Mouse (Mus musculus): ENCODE data around the gene Ctu2.

Ctu2 gene

GRCm38 (mm10) chr8:122475580-122476320, at the start of gene Ctu2, which contains the start of gene Rnf166:
Gene Ctu2, plus strand, starts transcription at chr8:122476143.
Gene Rnf166, minus strand, starts transcription at chr8:122476064.
- DNase-seq (ENCODE audit: low read depth, low spot score), result peak; percentile 96

DNA sequence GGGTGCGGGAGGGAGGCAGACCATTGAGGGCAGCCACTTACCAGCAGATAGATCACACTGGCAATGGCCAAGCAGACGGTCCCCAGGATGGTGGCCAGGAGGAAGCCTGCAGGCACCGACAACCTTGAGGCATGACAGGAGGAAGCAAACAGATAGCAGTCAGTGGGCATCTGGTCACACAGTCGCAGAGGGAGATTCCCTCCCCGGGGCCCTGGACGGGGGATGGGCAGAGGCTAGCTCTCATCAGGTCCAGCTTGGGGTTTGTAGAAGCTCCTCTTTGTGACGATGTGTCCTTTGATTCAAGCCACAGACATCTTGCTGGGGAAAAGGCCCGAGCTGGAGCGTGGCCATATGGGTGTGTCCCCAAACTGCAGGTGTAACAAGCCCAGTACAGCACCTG, 49.8 kb upstream of the Ctu2 start:
- no peak for DNase-seq (ENCODE audit: low read depth, low spot score)

DNA sequence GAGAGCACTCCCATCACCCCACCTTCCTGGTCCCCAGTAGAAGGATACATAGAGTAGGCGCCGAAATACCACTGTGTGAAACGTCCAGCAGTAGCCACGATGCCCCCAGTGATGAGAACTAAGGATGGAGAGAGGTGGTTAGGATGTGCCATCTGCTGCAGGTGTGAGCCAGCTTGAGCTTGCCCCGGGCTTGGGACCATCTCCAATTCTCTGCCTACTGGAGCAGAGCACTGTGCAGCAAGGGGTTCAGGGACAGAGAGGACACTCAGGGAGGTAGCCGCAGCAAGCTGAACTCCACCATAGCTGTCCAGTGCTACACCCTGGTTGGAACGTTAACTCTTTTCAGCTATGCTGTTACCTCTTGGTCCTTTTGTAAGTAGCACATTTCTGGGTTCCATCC, 48.3 kb upstream of the Ctu2 start:
- no peak for DNase-seq (ENCODE audit: low read depth, low spot score)

DNA sequence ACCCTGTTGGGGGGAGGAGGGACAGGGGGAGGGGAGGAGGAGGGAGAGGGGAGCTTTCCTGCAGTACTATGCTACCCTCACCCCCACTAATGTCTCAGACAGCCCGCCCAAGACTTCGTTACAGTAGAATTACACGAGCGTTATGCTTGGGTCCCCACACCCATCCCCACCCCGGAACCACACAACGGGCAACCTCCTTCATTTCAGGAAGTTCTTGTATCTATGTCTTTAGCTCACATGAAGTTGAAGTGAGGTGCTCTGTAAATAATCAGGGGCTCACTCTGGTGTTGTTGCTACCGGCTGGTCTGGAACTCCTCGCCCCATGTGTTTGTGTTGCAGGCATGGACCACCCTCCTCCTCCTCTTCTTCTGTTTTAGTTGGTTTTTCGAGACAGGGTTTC, 47.8 kb upstream of the Ctu2 start:
- DNase-seq (ENCODE audit: low read depth, low spot score), result no peak

DNA sequence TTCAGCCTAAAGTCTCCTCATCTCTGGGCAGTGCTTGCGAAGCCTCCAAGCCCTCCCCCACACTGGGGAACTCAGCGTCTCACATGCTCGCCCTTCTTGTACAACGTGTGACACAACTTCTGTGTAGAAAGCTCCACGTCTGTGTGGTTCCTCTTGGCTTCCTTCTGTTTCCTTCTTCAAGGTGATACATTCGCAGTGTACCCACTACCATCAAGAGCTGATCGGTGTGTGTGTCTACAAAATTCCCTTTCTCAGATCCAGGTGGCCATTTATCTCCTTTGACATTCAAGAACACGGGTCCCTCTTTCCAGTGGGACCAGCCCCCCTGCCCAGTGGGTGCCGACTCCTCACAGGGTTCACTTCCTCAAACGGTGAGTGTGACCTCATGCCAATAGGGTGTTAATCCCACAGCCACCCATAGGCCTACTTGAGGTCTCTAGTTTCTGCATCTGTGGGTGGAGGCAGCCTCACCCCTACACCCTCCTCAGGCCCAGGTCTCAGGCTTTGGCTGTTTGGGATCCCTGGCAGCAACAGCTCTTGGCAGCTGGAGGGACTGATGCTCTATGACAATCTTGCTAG, 45.8 kb upstream of the Ctu2 start:
- DNase-seq (ENCODE audit: low read depth, low spot score), result no peak

DNA sequence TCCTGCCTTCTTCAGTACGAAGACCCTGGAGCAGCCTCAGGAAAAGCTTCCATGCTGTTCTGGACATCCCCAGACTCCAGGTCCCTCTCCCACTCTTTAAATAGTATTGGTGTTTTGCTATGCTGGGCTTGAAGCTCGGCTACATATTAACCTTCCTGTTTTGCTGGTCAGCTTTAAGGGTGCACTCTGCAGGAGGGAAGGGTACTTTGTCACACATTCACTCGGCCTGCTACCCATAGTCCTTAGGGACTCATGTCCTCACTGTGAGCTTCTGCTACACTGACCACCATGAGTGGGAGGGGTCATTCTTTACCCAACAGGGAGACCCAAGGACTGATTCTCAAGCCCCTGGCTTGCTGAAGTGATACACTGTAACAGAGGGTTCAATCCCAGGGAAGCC, 45.3 kb upstream of the Ctu2 start:
- DNase-seq (ENCODE audit: low read depth, low spot score), result no peak

GRCm38 (mm10) chr8:122431694-122432442, 44.1 kb upstream of the Ctu2 start:
- no peak for DNase-seq (ENCODE audit: low read depth, low spot score)

- DNase-seq (ENCODE audit: low read depth, low spot score), result peak; percentile 64
Measured at GRCm38 (mm10) chr8:122432443-122433268, 43.3 kb upstream of the Ctu2 start, which contains the start of gene Cyba. Gene Cyba, minus strand, starts transcription at chr8:122432930.

DNA sequence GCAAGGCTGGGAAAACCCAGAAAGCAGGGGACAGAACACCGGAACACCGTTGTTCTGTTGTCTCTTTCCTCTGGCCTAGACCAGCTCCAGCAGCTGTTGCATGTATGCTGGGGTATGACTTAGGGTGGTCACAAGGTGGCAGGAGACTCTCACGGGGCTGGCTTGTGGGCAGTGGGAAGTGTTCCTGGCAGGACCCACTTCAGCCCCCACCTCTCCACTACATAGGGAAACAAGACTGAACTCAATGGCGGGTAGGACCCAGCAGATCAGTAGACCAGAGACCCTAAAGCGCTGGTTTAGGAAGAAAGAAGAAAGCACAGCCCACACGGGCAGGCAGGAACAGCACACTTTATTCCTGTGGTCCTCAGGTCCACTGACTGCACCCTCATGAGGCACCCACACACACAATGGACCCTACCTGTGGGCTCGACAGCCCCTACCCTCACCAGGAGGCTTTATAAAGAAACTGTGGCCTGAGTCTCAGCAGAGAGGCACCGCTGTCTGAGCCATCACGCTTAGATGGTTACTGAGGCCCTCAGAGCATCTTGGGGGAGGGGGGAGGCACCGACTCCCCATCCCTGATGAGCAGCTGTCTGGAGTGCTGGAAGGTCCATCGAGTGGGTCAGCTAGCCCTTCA, 42.6 kb upstream of the Ctu2 start:
- DNase-seq (ENCODE audit: low read depth, low spot score), result no peak

DNA sequence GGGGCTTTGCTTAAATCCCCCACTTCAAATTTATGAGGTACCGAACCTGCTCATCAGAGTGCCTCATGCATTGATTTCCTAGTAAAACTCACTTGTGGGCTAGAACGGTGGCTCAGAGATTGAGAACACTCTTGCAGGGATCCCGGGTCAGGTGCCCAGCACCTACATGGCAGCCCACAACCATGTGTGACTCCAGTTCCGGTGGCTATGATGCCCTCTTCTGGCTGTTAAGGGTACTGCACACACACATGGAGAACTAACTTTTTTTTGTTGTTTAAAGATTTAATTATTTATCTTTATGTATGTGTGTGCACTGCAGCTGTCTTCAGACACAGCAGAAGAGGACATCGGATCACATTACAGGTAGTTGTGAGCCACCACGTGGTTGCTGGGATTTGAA, 40.6 kb upstream of the Ctu2 start:
- DNase-seq (ENCODE audit: low read depth, low spot score), result no peak

- DNase-seq (ENCODE audit: low read depth, low spot score), result no peak
Measured at GRCm38 (mm10) chr8:122436146-122436545, 39.8 kb upstream of the Ctu2 start.

DNA sequence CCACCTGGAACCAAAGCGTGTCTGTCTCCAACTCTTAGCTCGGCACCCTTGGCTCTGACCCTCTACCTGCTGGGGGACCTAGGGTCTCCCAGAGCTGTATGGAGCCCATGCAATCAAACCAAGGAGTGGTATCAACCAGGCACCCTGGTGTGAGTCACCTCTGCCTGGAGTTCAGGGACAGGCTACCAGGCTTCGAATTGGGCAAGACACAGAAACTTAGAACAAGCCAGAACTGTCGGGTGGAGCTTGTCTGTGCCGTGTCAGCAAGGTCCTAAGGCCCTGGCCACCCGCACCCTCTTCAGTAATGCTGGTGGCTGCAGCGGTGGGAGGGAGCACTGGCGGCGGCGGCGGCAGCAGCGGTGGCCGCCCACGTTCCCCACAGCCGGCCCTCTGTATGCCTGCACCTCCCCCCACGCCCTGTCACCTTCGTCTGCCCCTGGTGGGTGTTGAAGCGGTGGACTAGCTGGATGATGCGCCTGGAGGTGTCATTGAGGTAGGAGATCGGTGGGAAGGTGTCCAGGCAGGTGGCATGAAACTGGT, 39.3 kb upstream of the Ctu2 start:
- no peak for DNase-seq (ENCODE audit: low read depth, low spot score)

GRCm38 (mm10) chr8:122437708-122438331, 38.1 kb upstream of the Ctu2 start:
- DNase-seq (ENCODE audit: low read depth, low spot score), result no peak

GRCm38 (mm10) chr8:122439336-122439735, 36.6 kb upstream of the Ctu2 start:
- no peak for DNase-seq (ENCODE audit: low read depth, low spot score)

DNA sequence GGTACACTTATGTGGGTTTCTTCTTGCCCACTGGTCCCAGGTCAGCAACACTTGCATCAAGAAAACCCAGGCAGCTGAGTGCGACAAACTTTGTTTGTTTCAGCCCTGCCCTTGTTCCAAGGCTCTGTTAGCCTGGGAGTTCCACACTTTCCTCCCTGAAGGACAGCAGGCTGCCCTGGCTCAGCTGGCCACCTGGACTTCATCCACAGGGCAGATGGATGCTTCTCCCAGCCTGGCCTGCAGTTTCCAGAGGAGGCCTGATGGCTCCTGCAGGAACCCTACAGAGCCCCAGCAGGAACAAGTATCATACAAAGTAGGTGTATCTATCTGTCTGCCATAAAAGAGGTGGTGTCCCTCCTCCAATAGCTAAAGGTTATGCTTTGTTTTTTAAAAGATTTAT, 34.6 kb upstream of the Ctu2 start:
- DNase-seq (ENCODE audit: low read depth, low spot score), result no peak

- no peak for DNase-seq (ENCODE audit: low read depth, low spot score)
Measured at GRCm38 (mm10) chr8:122442356-122442755, 33.6 kb upstream of the Ctu2 start.

DNA sequence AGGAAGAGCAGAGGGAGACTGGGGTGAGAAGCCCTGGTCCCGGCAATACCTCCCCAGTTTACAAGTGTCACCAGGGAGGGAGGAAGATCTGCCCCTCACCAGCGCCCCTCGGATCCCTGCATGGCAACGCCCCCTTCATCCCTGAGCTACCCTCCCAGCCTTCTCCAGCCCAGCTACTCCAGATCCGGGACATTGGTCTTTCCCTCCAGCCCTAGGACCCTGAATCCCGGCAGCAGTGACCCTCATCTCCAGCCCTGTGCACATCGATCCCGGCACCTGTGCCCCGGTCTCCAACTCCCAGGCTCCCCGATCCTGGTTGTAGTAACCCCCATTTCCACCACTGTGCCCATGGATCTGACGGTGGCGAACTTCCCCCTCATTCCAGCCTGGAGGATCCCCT, 33.2 kb upstream of the Ctu2 start:
- no peak for DNase-seq (ENCODE audit: low read depth, low spot score)

DNA sequence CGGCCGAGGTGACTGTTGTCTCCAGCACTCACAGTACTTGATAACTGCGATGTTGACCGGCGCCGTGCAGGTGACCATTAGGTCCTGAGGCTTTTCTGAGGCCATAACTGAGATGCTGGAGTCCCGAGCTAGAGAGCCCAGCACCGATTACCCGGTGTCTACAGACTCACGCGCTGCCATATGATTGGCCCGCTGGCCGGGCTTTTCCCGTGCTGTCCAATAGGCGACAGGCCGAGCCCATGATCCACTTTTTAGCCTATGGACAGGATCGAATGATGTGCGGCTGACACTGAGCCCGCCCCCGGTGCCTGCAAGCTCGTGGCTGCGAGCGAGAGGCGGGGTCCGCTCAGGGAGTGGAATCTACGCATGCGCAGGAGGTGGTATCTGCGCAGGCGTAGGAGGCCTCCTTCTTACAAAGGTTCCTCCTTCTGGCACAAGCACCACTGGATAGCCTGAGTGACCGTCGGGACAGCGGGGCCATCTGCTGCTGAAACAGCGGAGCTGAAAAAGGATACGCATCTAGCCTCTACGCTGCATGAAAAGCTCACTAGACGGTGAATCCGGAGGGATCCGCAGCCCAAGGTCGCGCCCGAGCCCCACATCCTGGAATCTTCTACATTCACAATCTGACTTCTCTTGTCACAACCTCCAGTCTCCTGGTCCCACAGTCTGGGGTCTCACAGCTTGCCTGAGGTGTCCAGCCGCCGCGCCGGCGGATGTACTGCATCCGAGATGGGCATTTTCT, 32.5 kb upstream of the Ctu2 start, which contains the start of gene Mvd:
TSS of gene Mvd (minus strand) at position 161 of the 745 bp plus-strand sequence.
- DNase-seq (ENCODE audit: low read depth, low spot score), result peak; percentile 100

DNA sequence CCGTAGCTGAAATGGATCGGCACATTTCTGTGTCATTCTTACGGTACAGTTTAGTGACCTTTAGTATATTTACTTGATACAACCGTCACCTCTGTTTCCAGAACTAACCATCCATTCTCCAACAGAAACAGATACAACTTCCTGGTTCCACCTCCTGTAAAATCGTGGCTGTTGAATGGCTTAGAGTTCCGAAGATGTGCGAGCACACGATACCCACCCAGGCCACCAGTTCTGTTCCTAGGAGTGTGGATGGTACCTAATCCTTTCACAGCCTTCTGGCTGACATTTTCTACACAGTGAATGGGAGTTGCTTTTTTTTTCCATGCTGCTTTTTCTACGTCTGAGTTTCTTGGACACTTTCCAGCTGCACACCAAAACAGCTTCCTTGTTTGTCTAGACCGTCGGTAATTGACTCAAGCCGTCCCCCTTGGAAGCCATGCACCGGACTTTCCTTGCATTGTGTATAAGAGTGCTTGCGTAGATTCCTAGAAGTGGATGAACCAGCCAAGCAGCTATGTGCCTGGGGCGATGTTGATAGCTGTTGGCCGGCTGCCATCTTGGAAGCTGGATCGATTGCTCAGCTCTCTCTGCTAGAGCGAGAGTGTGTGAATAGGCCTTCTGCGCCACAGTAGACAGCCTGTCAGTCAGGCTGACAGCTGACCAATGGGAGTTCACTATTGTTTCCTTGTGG, 31.7 kb upstream of the Ctu2 start:
- DNase-seq (ENCODE audit: low read depth, low spot score), result peak; percentile 60

Data from mesoderm, embryonic 11.5 days (tissue).